17 mouse cellular contexts compared by ENCODE assay signal in the genomic region with DNA sequence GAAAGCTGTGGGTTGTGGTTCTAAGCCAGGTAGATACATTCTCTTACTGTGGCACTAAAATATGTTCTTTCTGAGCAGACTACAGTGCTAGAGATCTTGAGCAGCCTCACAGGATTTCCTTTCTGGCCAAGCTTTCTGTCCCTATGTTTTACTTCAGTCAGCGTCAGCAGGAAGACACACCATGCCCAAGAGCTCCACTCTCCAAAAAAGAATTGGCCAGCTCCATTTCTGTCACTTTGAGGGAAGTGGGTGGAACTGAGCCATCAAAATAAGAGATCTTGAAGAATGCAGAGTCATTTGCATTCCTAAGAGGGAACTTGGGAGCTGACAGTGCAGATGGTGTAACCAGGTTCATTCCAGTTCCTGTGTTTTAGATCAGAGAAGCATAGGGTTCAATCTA. TPM values are rescaled to one million over a fixed set of nuclear protein-coding genes. Genes with fewer than 3 reads are reported as not detected.
DNase-seq lines count a peak whose midpoint lies in the region; ATAC-seq lines count a peak whose summit lies in the region.
"Had no signal": no experiment of that assay in that cellular context is flagged by ENCODE, and none has a peak within 500 bp of the region (broad histone marks: within the 10 kb centered on the region; RNA-seq: fewer than 3 reads in every experiment).

No protein-coding gene starts in this region.

- DNase-seq in frontal cortex, postnatal 25 days (ENCODE audit: low spot score in 2 of 2): no peak
- peak; percentile 3 to 11 for DNase-seq in right cerebral cortex, adult 2 months (ENCODE audit: low spot score in 2 of 2)
- no peak for DNase-seq in right cerebral cortex, postnatal 4 days
- DNase-seq in left cerebral cortex, adult 9 months (ENCODE audit: low spot score in 2 of 2): peak; percentile 16 to 26
- DNase-seq in thymus, postnatal 36 days: no peak
- no peak for DNase-seq in adrenal gland, postnatal 4 days (ENCODE audit: low spot score in 2 of 2)
- DNase-seq in kidney, adult 8-10 months: no peak
- DNase-seq: adrenal gland, postnatal 36 days; cerebellum, adult 18-20 months; cerebellum, postnatal 14 days; kidney, adult 2 months; kidney, postnatal 14 days; thymus, postnatal 14 days had no signal

- peak; percentile 99 for ATAC-seq in frontal cortex, adult (ENCODE audit: low TSS enrichment)
- ATAC-seq: forebrain, embryonic 13.5 days had no signal

RNA-seq across cellular contexts. Expression of gene Gm10521, which starts 8.5 kb away (rescaled TPM):
- total RNA-seq in adrenal gland, postnatal 4 days (2021): under 1 TPM; 0.34 to 0.36 TPM
- total RNA-seq: gastrocnemius, adult 18-20 months; midbrain, postnatal 0 days had no signal

RNA-seq across cellular contexts. Expression of gene Slamf6, which starts 30.3 kb away (rescaled TPM):
- total RNA-seq in adrenal gland, postnatal 4 days (2021): under 1 TPM; 0.20 to 0.62 TPM
- total RNA-seq: gastrocnemius, adult 18-20 months; midbrain, postnatal 0 days had no signal

RNA-seq across cellular contexts. Expression of gene Cd84, which starts 47.5 kb away (rescaled TPM):
- 1 to 10 TPM; 3.8 to 5.4 TPM for total RNA-seq in adrenal gland, postnatal 4 days (2021)

Comparison
In these comparisons a context has a peak if more than half of its experiments do, and no peak if none do; other contexts are left out.
1. DNase-seq: peak in right cerebral cortex, adult 2 months (2 of 2) and left cerebral cortex, adult 9 months (2 of 2); none in frontal cortex, postnatal 25 days (0 of 2), right cerebral cortex, postnatal 4 days (single experiment), thymus, postnatal 36 days (0 of 2), adrenal gland, postnatal 4 days (0 of 2) and kidney, adult 8-10 months (0 of 2).